Mouse (Mus musculus) hindbrain, postnatal 0 days (tissue): ENCODE data around the gene Tub. TPM values are rescaled to one million over a fixed set of nuclear protein-coding genes. Genes with fewer than 3 reads are reported as not detected.
A peak's percentile ranks its signal among the peaks of the same experiment; 100 is the strongest.

ENCODE experiments used
- ATAC-seq: fragments of 200-750 bp; cut with Nextera tagmentation; 2 replicates; pipeline ENCODE4 v1.8.0; 2017; ENCODE audit warnings: mild to moderate bottlenecking, moderate TSS enrichment, moderate library complexity
- DNase-seq: peaks from one replicate; pipeline ENCODE4 v3.0.0-alpha.2; 2015; ENCODE audit warnings: low spot score
- H3K27ac ChIP-seq: fragments of 300-500 bp; sonication (generic); 2 replicates; pipeline ENCODE4 v1.5.1; 2014; ENCODE audit warnings: mild to moderate bottlenecking
- H3K27me3 ChIP-seq: fragments of 300-500 bp; sonication (generic); 2 replicates; pipeline ENCODE4 v1.6.1; 2014; ENCODE audit warnings: low read length, mixed read lengths; ENCODE audit not compliant: insufficient read depth
- H3K36me3 ChIP-seq: fragments of 300-500 bp; sonication (generic); 2 replicates; pipeline ENCODE4 v1.6.1; 2014; ENCODE audit warnings: low read length, mixed read lengths; ENCODE audit not compliant: insufficient read depth
- H3K4me1 ChIP-seq: fragments of 300-500 bp; sonication (generic); 2 replicates; pipeline ENCODE4 v1.6.1; 2014; ENCODE audit warnings: antibody characterized with exemption, low read length, mixed read lengths; ENCODE audit not compliant: insufficient read depth
- H3K4me2 ChIP-seq: fragments of 300-500 bp; sonication (generic); 2 replicates; pipeline ENCODE4 v1.6.1; 2014; ENCODE audit warnings: low read depth, mild to moderate bottlenecking, low read length, moderate library complexity, mixed read lengths
- H3K4me3 ChIP-seq: fragments of 300-500 bp; sonication (generic); 2 replicates; pipeline ENCODE4 v1.5.1; 2014; ENCODE audit warnings: low read length
- H3K9ac ChIP-seq: fragments of 300-500 bp; sonication (generic); replicated peaks from 2 replicates; pipeline ENCODE4 v1.6.1; 2014; ENCODE audit warnings: mild to moderate bottlenecking, low read length, moderate library complexity, mixed read lengths
- H3K9me3 ChIP-seq: fragments of 300-500 bp; sonication (generic); 2 replicates; pipeline ENCODE4 v1.6.1; 2016; ENCODE audit warnings: low read length, mixed read lengths
- CTCF ChIP-seq: IDR thresholded peaks from 2 replicates; pipeline ENCODE4 v1.5.1; 2016; ENCODE audit warnings: antibody characterized with exemption, control low read depth, low read depth
- WGBS: fragments of 180-500 bp; shearing (Covaris S2); extraction: QIAGEN DNeasy Blood & Tissue Kit; methylation state at CpG from one replicate; pipeline ENCODE4 v1.1.7; 2014; 5-methylcytosine and 5-hydroxymethylcytosine counted together
- polyA plus RNA-seq: library from polyadenylated mRNA; unstranded; fragments of >200 nt; fragmentation: Nextera tagmentation; extraction: Ambion mirVana; gene quantifications from 2 replicates; pipeline ENCODE4 v1.2.1, GENCODE M21; 2015
- total RNA-seq: library from RNA; depleted of rRNA; stranded (reverse); fragments of >200 nt; gene quantifications from 2 replicates; pipeline ENCODE4 v1.2.3, GENCODE M21; 2014; rRNA removed

Tub gene
- total RNA-seq (134 and 142 TPM in 2 replicates), polyA plus RNA-seq (29.7 and 32.7 TPM in 2 replicates)

DNA sequence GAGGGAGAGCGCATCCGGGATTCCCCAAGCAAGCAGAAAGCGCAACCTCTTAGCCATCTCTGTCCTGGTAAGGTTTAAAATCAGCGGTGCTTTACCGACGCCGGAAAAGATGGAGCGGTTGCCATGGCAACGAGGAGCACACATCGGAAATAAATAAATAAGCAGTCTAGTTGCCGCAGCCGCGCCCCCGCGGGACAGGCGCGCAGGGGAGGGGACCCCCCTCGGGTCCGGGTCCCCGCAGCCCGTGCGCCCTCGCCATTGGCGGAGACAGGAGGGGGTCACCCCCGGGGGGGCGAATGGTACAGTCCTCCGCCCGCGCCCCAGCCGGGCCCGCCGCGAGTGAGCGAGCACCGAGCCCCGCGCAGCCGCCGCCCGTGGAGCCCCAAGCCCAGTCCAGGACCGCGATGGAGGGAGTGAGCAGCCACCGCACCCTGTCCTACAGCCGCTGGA, at the start of gene Tub:
TSS of gene Tub (plus strand) at position 27 of the 450 bp plus-strand sequence.
- TF ChIP-seq CTCF, result no peak
- no peaks in the 10 kb centered on the region for H3K4me1 ChIP-seq
- DNase-seq, result peak; percentile 91
- H3K9ac ChIP-seq, result peak within 1 kb of the TSS; percentile 64
- H3K27ac ChIP-seq, result peak within 1 kb of the TSS; percentile 82
- H3K4me3 ChIP-seq, result peak within 1 kb of the TSS; percentile 68
- peaks cover 5% of the 10 kb centered on the region; the same call in 1 of the 2 replicates for H3K36me3 ChIP-seq
- H3K4me2 ChIP-seq, result peak within 1 kb of the TSS; percentile 83
- WGBS, result under 1% methylated on average over 41 of the region's 44 CpGs
- H3K9me3 ChIP-seq, result no peaks in the 10 kb centered on the region
- H3K27me3 ChIP-seq, result 0 out of 2 replicates have a peak, but pooled peaks cover 4% of the 10 kb centered on the region
- peak; percentile 83 for ATAC-seq

DNA sequence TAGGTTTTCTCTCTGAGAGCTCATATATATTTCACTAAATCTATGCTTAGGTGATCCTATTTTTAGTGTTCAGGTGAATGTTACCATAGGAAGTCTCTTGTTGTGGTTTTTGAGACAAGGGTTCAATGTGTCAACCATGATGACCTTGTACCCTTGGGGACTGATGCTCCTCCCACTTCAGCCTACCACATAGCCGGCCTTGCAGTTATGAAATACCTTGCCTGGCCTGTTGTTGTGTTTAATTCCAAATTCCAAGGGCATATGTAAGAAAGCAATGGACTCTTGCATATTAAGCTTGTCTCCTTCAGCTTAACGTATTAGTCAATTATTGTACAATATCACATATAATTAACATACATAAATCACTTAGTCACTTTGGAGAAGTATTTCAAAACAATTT, 46.2 kb upstream of the Tub start:
- Histone ChIP-seq H3K36me3 (no peaks in the 10 kb centered on the region), H3K4me1 (no peaks in the 10 kb centered on the region), H3K27ac (no peak overlapping the region), H3K9ac (no peak overlapping the region), H3K27me3 (no peaks in the 10 kb centered on the region), H3K4me2 (no peak overlapping the region), H3K4me3 (no peak overlapping the region), H3K9me3 (no peaks in the 10 kb centered on the region)
- ATAC-seq (no peak), DNase-seq (no peak)
- no peak for TF ChIP-seq CTCF
- 82% methylated on average over 2 of the region's 2 CpGs for WGBS

DNA sequence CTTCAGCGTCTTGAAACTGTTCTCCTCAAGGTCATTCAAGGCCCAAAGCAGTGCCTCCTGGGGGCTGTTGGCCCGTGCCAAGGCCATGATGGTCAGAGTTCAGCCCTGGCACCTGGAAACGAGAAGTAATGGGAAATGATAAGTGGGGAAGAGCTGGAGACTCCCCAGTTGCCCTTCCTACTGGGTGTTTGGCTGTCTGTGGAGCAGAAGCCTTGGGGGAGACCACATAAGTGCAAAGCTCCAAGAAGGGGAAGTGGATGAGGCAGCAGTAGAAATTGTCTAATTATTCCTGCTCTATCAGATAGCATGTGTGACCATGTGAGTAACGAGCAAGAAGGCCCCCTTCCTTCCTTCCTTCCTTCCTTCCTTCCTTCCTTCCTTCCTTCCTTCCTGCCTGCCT, 23.1 kb upstream of the Tub start:
- no peak overlapping the region for H3K4me2 ChIP-seq
- TF ChIP-seq CTCF, result no peak
- H3K9ac ChIP-seq, result no peak overlapping the region
- no peak overlapping the region for H3K27ac ChIP-seq
- H3K4me3 ChIP-seq, result no peak overlapping the region
- DNase-seq (no peak), ATAC-seq (no peak)
- H3K27me3 ChIP-seq, result no peaks in the 10 kb centered on the region
- H3K36me3 ChIP-seq, result no peaks in the 10 kb centered on the region
- WGBS, result 72% methylated on average over 4 of the region's 4 CpGs
- H3K9me3 ChIP-seq, result no peaks in the 10 kb centered on the region
- no peaks in the 10 kb centered on the region for H3K4me1 ChIP-seq

DNA sequence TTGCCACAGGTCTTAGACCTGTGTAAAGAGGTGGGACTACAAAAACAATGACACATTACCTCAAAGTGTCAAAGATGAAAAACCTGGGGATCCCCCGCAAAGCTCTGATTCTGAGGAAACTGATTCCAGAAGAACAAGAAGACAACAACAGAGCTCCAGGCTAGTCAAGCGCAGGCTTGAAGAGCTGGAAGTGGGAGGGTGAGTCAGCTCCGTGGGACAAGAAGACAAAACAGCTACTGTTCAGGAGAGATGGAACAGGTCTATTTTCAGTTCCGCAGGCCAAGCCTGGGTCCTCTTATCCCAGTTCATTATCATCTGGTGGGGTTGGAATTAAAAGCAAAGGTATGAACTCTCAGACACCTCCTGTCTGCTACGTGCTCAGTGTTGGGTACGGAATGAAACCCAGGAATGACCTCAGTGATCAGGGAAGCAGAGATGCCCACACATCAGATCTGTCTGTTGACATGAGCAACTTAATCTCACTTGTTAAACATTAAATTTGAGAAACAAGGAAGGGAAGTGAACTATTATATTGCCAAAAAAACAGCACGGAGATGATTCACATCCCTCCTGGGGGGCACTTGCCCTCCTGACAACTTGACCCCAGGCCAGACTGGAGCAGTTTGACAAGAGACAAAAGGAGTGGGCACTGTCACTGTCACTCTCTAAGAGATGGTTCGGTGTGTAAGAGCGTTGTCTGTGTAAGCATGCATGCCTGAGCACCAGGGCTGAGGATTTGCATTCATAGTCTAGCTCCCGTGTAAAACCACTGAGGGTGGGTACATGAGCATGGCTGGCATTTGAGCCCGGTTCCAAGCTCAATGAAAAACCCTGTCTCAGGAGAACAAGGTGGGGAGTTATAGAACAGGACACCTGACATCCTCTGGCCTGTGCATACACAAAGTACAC, 21.6 kb upstream of the Tub start:
- DNase-seq, result no peak
- no peak overlapping the region for H3K27ac ChIP-seq
- H3K27me3 ChIP-seq, result no peaks in the 10 kb centered on the region
- H3K9me3 ChIP-seq, result no peaks in the 10 kb centered on the region
- no peaks in the 10 kb centered on the region for H3K4me1 ChIP-seq
- no peak overlapping the region for H3K9ac ChIP-seq
- H3K4me2 ChIP-seq, result no peak overlapping the region
- H3K4me3 ChIP-seq, result no peak overlapping the region
- no peaks in the 10 kb centered on the region for H3K36me3 ChIP-seq
- WGBS, result 79% methylated on average over 11 of the region's 11 CpGs
- no peak for TF ChIP-seq CTCF
- no peak for ATAC-seq

DNA sequence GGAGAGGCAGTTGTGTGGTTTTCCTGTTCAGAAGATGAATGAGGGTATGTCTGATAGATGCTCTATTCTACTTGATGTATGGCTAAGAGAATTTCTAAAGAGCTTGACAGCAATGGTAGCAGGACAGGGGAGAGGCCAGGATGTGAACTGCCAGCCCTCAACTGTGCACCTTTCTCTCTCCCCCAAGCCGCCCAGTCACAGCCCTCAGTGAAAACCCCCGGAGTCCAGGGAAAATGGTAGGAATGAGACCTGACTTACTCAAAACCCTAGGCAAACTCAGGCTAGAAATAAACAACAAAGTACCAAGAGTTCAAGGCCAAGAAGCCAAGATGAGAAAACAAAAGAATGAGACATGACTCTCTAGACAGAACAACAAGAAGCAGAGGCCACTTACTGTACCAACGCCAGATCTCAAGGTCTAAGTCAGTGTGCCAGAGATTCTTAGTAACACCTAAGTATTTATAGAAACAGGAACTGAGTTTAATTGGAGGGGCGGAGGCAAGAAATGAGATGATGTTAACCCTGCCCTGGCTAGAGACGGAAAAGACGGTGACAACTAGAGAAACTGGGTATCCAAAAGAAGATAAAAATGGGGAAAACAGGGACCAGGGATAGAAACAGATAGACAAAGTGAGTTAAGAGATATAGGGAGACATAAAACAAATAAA, 20.3 kb upstream of the Tub start, which contains the start of gene Nlrp10:
TSS of gene Nlrp10 (minus strand) at position 453 of the 668 bp plus-strand sequence.
- 83% methylated on average over 6 of the region's 6 CpGs for WGBS
- Histone ChIP-seq H3K27me3 (no peaks in the 10 kb centered on the region), H3K9me3 (no peaks in the 10 kb centered on the region), H3K27ac (no peak within 1 kb of the TSS), H3K4me2 (no peak within 1 kb of the TSS), H3K9ac (no peak within 1 kb of the TSS), H3K4me1 (no peaks in the 10 kb centered on the region), H3K4me3 (no peak within 1 kb of the TSS), H3K36me3 (no peaks in the 10 kb centered on the region)
- no peak for TF ChIP-seq CTCF
- DNase-seq (no peak), ATAC-seq (no peak)

DNA sequence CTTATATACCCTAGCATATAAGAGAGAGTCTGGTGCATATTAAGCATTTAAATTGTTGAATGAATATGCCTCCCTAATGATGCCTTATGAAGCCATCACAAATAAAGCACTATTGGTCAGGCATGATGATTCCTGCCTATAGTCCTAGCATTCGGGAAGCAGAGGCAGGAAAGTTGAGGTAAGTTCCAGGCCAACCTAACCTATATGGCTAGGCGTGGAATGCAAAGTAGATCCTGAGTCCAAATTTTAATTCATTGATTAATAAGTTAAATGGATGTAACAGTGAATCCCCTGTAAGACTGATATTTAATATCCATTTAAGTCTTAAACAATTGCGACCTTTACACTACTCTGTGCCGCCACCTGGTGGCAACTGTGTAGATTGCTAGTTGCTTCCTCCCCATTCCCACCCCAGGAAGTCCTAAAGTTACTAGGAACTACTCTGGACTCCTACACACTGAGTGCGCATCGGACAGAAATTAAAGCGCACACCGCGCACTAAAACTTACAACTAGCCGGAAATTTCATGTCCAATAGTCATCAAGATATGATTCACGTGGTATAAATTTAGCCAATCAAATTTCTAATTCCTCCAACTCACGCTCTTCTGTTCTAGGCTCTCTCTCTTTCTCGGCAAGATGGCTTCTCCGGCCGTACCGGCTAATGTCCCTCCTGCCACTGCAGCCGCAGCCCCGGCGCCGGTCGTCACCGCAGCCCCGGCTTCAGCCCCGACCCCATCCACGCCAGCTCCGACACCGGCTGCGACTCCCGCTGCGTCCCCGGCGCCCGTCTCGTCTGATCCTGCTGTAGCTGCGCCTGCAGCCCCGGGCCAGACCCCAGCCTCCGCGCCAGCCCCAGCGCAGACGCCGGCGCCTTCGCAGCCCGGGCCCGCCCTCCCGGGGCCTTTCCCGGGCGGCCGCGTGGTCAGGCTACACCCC, 16.1 kb upstream of the Tub start, which contains the start of gene Eif3f:
TSS of gene Eif3f (plus strand) at position 624 of the 938 bp plus-strand sequence.
- DNase-seq (peak; percentile 99), ATAC-seq (peak; percentile 99)
- Histone ChIP-seq H3K4me2 (peak within 1 kb of the TSS; percentile 70), H3K4me1 (peaks cover 11% of the 10 kb centered on the region), H3K9me3 (no peaks in the 10 kb centered on the region), H3K4me3 (peak within 1 kb of the TSS; percentile 99), H3K9ac (peak within 1 kb of the TSS; percentile 95), H3K27ac (peak within 1 kb of the TSS; percentile 92), H3K36me3 (peaks cover 11% of the 10 kb centered on the region), H3K27me3 (no peaks in the 10 kb centered on the region)
- peak; percentile 93 for TF ChIP-seq CTCF
- 5% methylated on average over 50 of the region's 50 CpGs for WGBS
